Mouse (Mus musculus) thymus, postnatal 14 days (tissue): ENCODE measurements around the gene Dusp10.

Experiments
- DNase-seq: peaks from one replicate; pipeline ENCODE4 v3.0.0; 2021

Dusp10 gene

GRCm38 (mm10) chr1:184059814-184060213 lies 46.7 kb downstream of the Dusp10 start:
- DNase-seq, result no peak

GRCm38 (mm10) chr1:184060381-184060780 lies 47.3 kb downstream of the Dusp10 start:
- DNase-seq, result no peak

- no peak for DNase-seq
These were observed 48.0 kb downstream of the Dusp10 start for GRCm38 (mm10) chr1:184060828-184061734.

GRCm38 (mm10) chr1:184061901-184062300 lies 48.8 kb downstream of the Dusp10 start:
- no peak for DNase-seq

- DNase-seq, result peak; percentile 75
These were observed 51.2 kb downstream of the Dusp10 start for GRCm38 (mm10) chr1:184064306-184064705.

GRCm38 (mm10) chr1:184065589-184066361 lies 52.7 kb downstream of the Dusp10 start:
- DNase-seq, result peak; percentile 32

GRCm38 (mm10) chr1:184066460-184067287 lies 53.6 kb downstream of the Dusp10 start:
- DNase-seq, result no peak

GRCm38 (mm10) chr1:184067704-184068558 lies 54.8 kb downstream of the Dusp10 start:
- DNase-seq, result peak; percentile 43

GRCm38 (mm10) chr1:184068971-184069370 lies 55.9 kb downstream of the Dusp10 start:
- DNase-seq, result no peak

GRCm38 (mm10) chr1:184076065-184076464 lies 63.0 kb downstream of the Dusp10 start:
- no peak for DNase-seq

- no peak for DNase-seq
These were observed 63.7 kb downstream of the Dusp10 start for GRCm38 (mm10) chr1:184076756-184077155.

- no peak for DNase-seq
These were observed 66.2 kb downstream of the Dusp10 start for GRCm38 (mm10) chr1:184079304-184079703.

- DNase-seq, result no peak
These were observed 69.6 kb downstream of the Dusp10 start for GRCm38 (mm10) chr1:184082661-184083060.

- no peak for DNase-seq
These were observed 70.1 kb downstream of the Dusp10 start for GRCm38 (mm10) chr1:184083166-184083565.

- no peak for DNase-seq
These were observed 71.9 kb downstream of the Dusp10 start for GRCm38 (mm10) chr1:184084961-184085360.

- DNase-seq, result no peak
These were observed 77.4 kb downstream of the Dusp10 start for GRCm38 (mm10) chr1:184090515-184090914.

- no peak for DNase-seq
These were observed 81.8 kb downstream of the Dusp10 start for GRCm38 (mm10) chr1:184094914-184095313.

- no peak for DNase-seq
These were observed 87.3 kb downstream of the Dusp10 start for GRCm38 (mm10) chr1:184100414-184100813.

- DNase-seq, result peak; percentile 62
These were observed 88.0 kb downstream of the Dusp10 start for GRCm38 (mm10) chr1:184100927-184101749.

- peak; percentile 66 for DNase-seq
These were observed 88.6 kb downstream of the Dusp10 start for GRCm38 (mm10) chr1:184101750-184102046.

GRCm38 (mm10) chr1:184106832-184107231 lies 93.7 kb downstream of the Dusp10 start:
- no peak for DNase-seq
